22 mouse cellular contexts compared by ENCODE assay signal in genomic region chr9:107544729-107545128, GRCm38 (mm10). TPM values are rescaled to one million over a fixed set of nuclear protein-coding genes. Genes with fewer than 3 reads are reported as not detected.
DNase-seq lines count a peak whose midpoint lies in the region; ATAC-seq and TF ChIP-seq lines count a peak whose summit lies in the region.
"Had no signal": no experiment of that assay in that cellular context is flagged by ENCODE, and none has a peak within 500 bp of the region (broad histone marks: within the 10 kb centered on the region; RNA-seq: fewer than 3 reads in every experiment).

No protein-coding gene starts in this region.

- no peaks in the 10 kb centered on the region for H3K9me3 ChIP-seq in liver, embryonic 11.5 days (ENCODE audit: control insufficient read depth, low read length)
- H3K9me3 ChIP-seq in embryonic facial prominence, embryonic 10.5 days = no peaks in the 10 kb centered on the region
- H3K9me3 ChIP-seq: forebrain, embryonic 10.5 days; forebrain, embryonic 13.5 days; hindbrain, embryonic 10.5 days; hindbrain, embryonic 13.5 days had no signal

- intact Hi-C loops in heart, postnatal 14 days (cut with DNase I) = loop anchor here (5.0 kb wide), 1 partner anchor 722 kb away; the partner anchor contains the start of gene Dcaf1

- H3K36me3 ChIP-seq in liver, adult 2 months (ENCODE audit: control insufficient read depth, insufficient read depth, low read length) = no peaks in the 10 kb centered on the region
- peaks cover 12% of the 10 kb centered on the region; the same call in 1 of the 2 replicates for H3K36me3 ChIP-seq in liver, embryonic 11.5 days (ENCODE audit: control insufficient read depth, insufficient read depth, low read length)
- H3K36me3 ChIP-seq in embryonic facial prominence, embryonic 10.5 days (replicated peaks) = peaks cover 29% of the 10 kb centered on the region

- H3K27me3 ChIP-seq in liver, adult 2 months (ENCODE audit: control insufficient read depth, insufficient read depth, low read length) = no peaks in the 10 kb centered on the region
- H3K27me3 ChIP-seq in liver, embryonic 11.5 days (replicated peaks; ENCODE audit: control insufficient read depth, insufficient read depth, low read length) = peaks cover 7% of the 10 kb centered on the region; the same call in 1 of the 2 replicates
- H3K27me3 ChIP-seq in embryonic facial prominence, embryonic 10.5 days (replicated peaks; ENCODE audit: low read depth, poor library complexity, severe bottlenecking) = peaks cover 25% of the 10 kb centered on the region

- H3K9ac ChIP-seq in liver, adult 2 months (ENCODE audit: low read depth, low read length) = no peak overlapping the region
- no peak overlapping the region for H3K9ac ChIP-seq in liver, embryonic 11.5 days (ENCODE audit: low read depth, low read length)
- H3K9ac ChIP-seq: forebrain, embryonic 13.5 days; hindbrain, embryonic 13.5 days had no signal

- H3K4me1 ChIP-seq in liver, adult 2 months (ENCODE audit: control insufficient read depth, insufficient read depth, low read length) = peaks cover 7% of the 10 kb centered on the region; the same call in 1 of the 2 replicates
- peaks cover 20% of the 10 kb centered on the region for H3K4me1 ChIP-seq in liver, embryonic 11.5 days (replicated peaks; ENCODE audit: control insufficient read depth, insufficient read depth, low read length)
- H3K4me1 ChIP-seq in embryonic facial prominence, embryonic 10.5 days = peaks cover 62% of the 10 kb centered on the region

- 82% methylated on average over 12 of the region's 12 CpGs for WGBS in liver, adult 2 months
- WGBS in liver, embryonic 11.5 days = 92% methylated on average over 12 of the region's 12 CpGs
- 93% methylated on average over 12 of the region's 12 CpGs for WGBS in embryonic facial prominence, embryonic 10.5 days

- H3K27ac ChIP-seq in liver, adult 2 months (replicated peaks; ENCODE audit: insufficient read depth, low read depth, low read length) = no peak overlapping the region
- no peak overlapping the region for H3K27ac ChIP-seq in liver, embryonic 11.5 days (ENCODE audit: low read depth, low read length)
- no peak overlapping the region for H3K27ac ChIP-seq in embryonic facial prominence, embryonic 10.5 days (replicated peaks)
- H3K27ac ChIP-seq: forebrain, embryonic 10.5 days; forebrain, embryonic 13.5 days; hindbrain, embryonic 10.5 days; hindbrain, embryonic 13.5 days had no signal

- DNase-seq in heart, adult 11 months = peak; percentile 92
- no peak for DNase-seq in heart, postnatal 14 days
- DNase-seq in liver, adult 2 months (ENCODE audit: extremely low read depth, low read depth, low spot score) = peak; percentile 48
- DNase-seq in liver, embryonic 11.5 days (ENCODE audit: low spot score) = no peak
- no peak for DNase-seq in embryonic facial prominence, embryonic 10.5 days (ENCODE audit: low spot score)
- no peak for DNase-seq in layer of hippocampus, adult 9-11 months
- DNase-seq: cerebellum, adult 11 months; cerebellum, postnatal 36 days; embryo, embryonic 11 days; gastrocnemius, postnatal 10 days; gastrocnemius, postnatal 36 days; heart, postnatal 36 days had no signal

- H3K4me2 ChIP-seq in liver, embryonic 11.5 days = no peak overlapping the region
- H3K4me2 ChIP-seq: forebrain, embryonic 13.5 days; heart, embryonic 11.5 days; hindbrain, embryonic 13.5 days had no signal

- no peak for ATAC-seq in liver, embryonic 11.5 days (replicated peaks; ENCODE audit: low FRiP score)
- ATAC-seq: CD4-positive, CD25-positive, alpha-beta regulatory T cell, adult 4 months; forebrain, embryonic 13.5 days; forebrain, embryonic 16.5 days; hindbrain, embryonic 16.5 days had no signal

- TF ChIP-seq CTCF in liver, adult 2 months (IDR thresholded peaks at IDR 0.05; ENCODE audit: low read depth, low read length) = no peak

- H3K4me3 ChIP-seq in liver, adult 2 months (ENCODE audit: insufficient read depth, low read depth, low read length) = no peak overlapping the region
- H3K4me3 ChIP-seq in liver, embryonic 11.5 days (ENCODE audit: low read depth, low read length) = no peak overlapping the region
- H3K4me3 ChIP-seq in embryonic facial prominence, embryonic 10.5 days = 0 out of 2 replicates have a peak overlapping the region, but pooled peaks have one; percentile 6
- H3K4me3 ChIP-seq: forebrain, embryonic 13.5 days; hindbrain, embryonic 10.5 days; hindbrain, embryonic 13.5 days had no signal

- H3K79me2 ChIP-seq in liver, adult 2 months (ENCODE audit: control insufficient read depth, insufficient read depth, low read length) = no peaks in the 10 kb centered on the region

- no peak for TF ChIP-seq POLR2A in liver, adult 2 months (IDR thresholded peaks at IDR 0.05; ENCODE audit: extremely low read depth, insufficient read depth, low read length)

RNA-seq across cellular contexts. Expression of gene Zmynd10, which starts 2.4 kb away (rescaled TPM):
- total RNA-seq in heart, postnatal 14 days (2021) = not detected
- total RNA-seq in liver, adult 2 months (2014; rRNA removed) = 0.27 and 0.28 TPM in 2 replicates
- polyA plus RNA-seq in liver, adult 2 months (2012; rRNA removed) = 0.10 and 0.20 TPM in 2 replicates
- 0.10 and 0.35 TPM in 2 replicates for polyA plus RNA-seq in liver, embryonic 11.5 days (2014; fragmentation: Nextera tagmentation; extraction: Ambion mirVana)
- 0.97 and 1.2 TPM in 2 replicates for polyA plus RNA-seq in embryonic facial prominence, embryonic 10.5 days (2016; fragmentation: Nextera tagmentation; extraction: Ambion mirVana)
- total RNA-seq: gastrocnemius, postnatal 36 days; granulocyte monocyte progenitor cell, adult 5-6 weeks; heart, postnatal 36 days had no signal
- polyA plus RNA-seq: heart, embryonic 11.5 days; heart, embryonic 14.5 days had no signal

RNA-seq across cellular contexts. Expression of gene Nprl2, which starts 2.7 kb away (rescaled TPM):
- 10 to 100 TPM; 13.6 to 17.1 TPM for total RNA-seq in heart, postnatal 14 days (2021)
- 18.5 and 21.7 TPM in 2 replicates for total RNA-seq in liver, adult 2 months (2014; rRNA removed)
- polyA plus RNA-seq in liver, adult 2 months (2012; rRNA removed) = 24.8 and 26.8 TPM in 2 replicates
- 26.5 and 31.3 TPM in 2 replicates for polyA plus RNA-seq in liver, embryonic 11.5 days (2014; fragmentation: Nextera tagmentation; extraction: Ambion mirVana)
- polyA plus RNA-seq in embryonic facial prominence, embryonic 10.5 days (2016; fragmentation: Nextera tagmentation; extraction: Ambion mirVana) = 35.2 and 39.4 TPM in 2 replicates

RNA-seq across cellular contexts. Expression of gene Cyb561d2, which starts 2.7 kb away (rescaled TPM):
- total RNA-seq in heart, postnatal 14 days (2021) = 1 to 10 TPM; 3.4 to 4.9 TPM
- total RNA-seq in liver, adult 2 months (2014; rRNA removed) = 11.0 and 11.9 TPM in 2 replicates
- polyA plus RNA-seq in liver, adult 2 months (2012; rRNA removed) = 31.0 and 33.7 TPM in 2 replicates
- polyA plus RNA-seq in liver, embryonic 11.5 days (2014; fragmentation: Nextera tagmentation; extraction: Ambion mirVana) = 28.9 and 31.0 TPM in 2 replicates
- 16.4 and 16.7 TPM in 2 replicates for polyA plus RNA-seq in embryonic facial prominence, embryonic 10.5 days (2016; fragmentation: Nextera tagmentation; extraction: Ambion mirVana)

RNA-seq across cellular contexts. Expression of gene Rassf1, which starts 6.6 kb away (rescaled TPM):
- total RNA-seq in heart, postnatal 14 days (2021) = 10 to 100 TPM; 23.6 to 24.5 TPM
- total RNA-seq in liver, adult 2 months (2014; rRNA removed) = 6.0 and 6.6 TPM in 2 replicates
- polyA plus RNA-seq in liver, adult 2 months (2012; rRNA removed) = 5.0 and 7.0 TPM in 2 replicates
- 31.2 and 37.0 TPM in 2 replicates for polyA plus RNA-seq in liver, embryonic 11.5 days (2014; fragmentation: Nextera tagmentation; extraction: Ambion mirVana)
- 45.3 and 46.5 TPM in 2 replicates for polyA plus RNA-seq in embryonic facial prominence, embryonic 10.5 days (2016; fragmentation: Nextera tagmentation; extraction: Ambion mirVana)

RNA-seq across cellular contexts. Expression of gene Tmem115, which starts 11.0 kb away (rescaled TPM):
- total RNA-seq in heart, postnatal 14 days (2021) = 10 to 100 TPM; 23.1 to 23.7 TPM
- total RNA-seq in liver, adult 2 months (2014; rRNA removed) = 10.9 and 14.0 TPM in 2 replicates
- 40.2 and 47.3 TPM in 2 replicates for polyA plus RNA-seq in liver, adult 2 months (2012; rRNA removed)
- polyA plus RNA-seq in liver, embryonic 11.5 days (2014; fragmentation: Nextera tagmentation; extraction: Ambion mirVana) = 35.4 and 35.9 TPM in 2 replicates
- 37.9 and 39.3 TPM in 2 replicates for polyA plus RNA-seq in embryonic facial prominence, embryonic 10.5 days (2016; fragmentation: Nextera tagmentation; extraction: Ambion mirVana)

Comparison
In these comparisons a context has a peak if more than half of its experiments do, and no peak if none do; other contexts are left out.
1. DNase-seq: peak in heart, adult 11 months (single experiment) and liver, adult 2 months (single experiment); none in heart, postnatal 14 days (0 of 2), liver, embryonic 11.5 days (single experiment), embryonic facial prominence, embryonic 10.5 days (single experiment) and layer of hippocampus, adult 9-11 months (single experiment).